Mouse (Mus musculus) intestine, embryonic 16.5 days (tissue): ENCODE measurements at regions not wholly inside any gene's neighbourhood (a gene's known extent, or its start where the extent isn't known, plus 50 kb on each side); places are given as distances from the start of the nearest gene placed in this dataset.

Experiments used
- ATAC-seq: fragments of 200-750 bp; cut with Nextera tagmentation; 2 replicates; pipeline ENCODE4 v1.8.0; 2017; ENCODE audit warnings: moderate TSS enrichment, moderate library complexity
- H3K27ac ChIP-seq: fragments of 300-500 bp; sonication (generic); 2 replicates; pipeline ENCODE4 v1.5.1; 2014; ENCODE audit warnings: mild to moderate bottlenecking, low read length
- H3K27me3 ChIP-seq: fragments of 300-500 bp; sonication (generic); replicated peaks from 2 replicates; pipeline ENCODE4 v1.6.1; 2014; ENCODE audit warnings: low read length, control low read depth, mixed read lengths; ENCODE audit not compliant: control insufficient read depth, insufficient read depth
- H3K36me3 ChIP-seq: fragments of 300-500 bp; sonication (generic); 2 replicates; pipeline ENCODE4 v1.6.1; 2014; ENCODE audit warnings: low read length, control low read depth; ENCODE audit not compliant: control insufficient read depth, insufficient read depth
- H3K4me1 ChIP-seq: fragments of 300-500 bp; sonication (generic); 2 replicates; pipeline ENCODE4 v1.6.1; 2014; ENCODE audit warnings: low read length, control low read depth, mixed read lengths; ENCODE audit not compliant: control insufficient read depth, insufficient read depth
- H3K4me2 ChIP-seq: fragments of 300-500 bp; sonication (generic); 2 replicates; pipeline ENCODE4 v1.6.1; 2014; ENCODE audit warnings: low read depth, low read length, control low read depth
- H3K4me3 ChIP-seq: fragments of 300-500 bp; sonication (generic); 2 replicates; pipeline ENCODE4 v1.5.1; 2014; ENCODE audit warnings: mild to moderate bottlenecking, low read length
- H3K9ac ChIP-seq: fragments of 300-500 bp; sonication (generic); 2 replicates; pipeline ENCODE4 v1.6.1; 2014; ENCODE audit warnings: low read depth, low read length
- H3K9me3 ChIP-seq: fragments of 300-500 bp; sonication (generic); 2 replicates; pipeline ENCODE4 v1.6.1; 2016; ENCODE audit warnings: low read length, control low read depth; ENCODE audit not compliant: control insufficient read depth
- WGBS: fragments of 180-500 bp; shearing (Covaris S2); extraction: QIAGEN DNeasy Blood & Tissue Kit; methylation state at CpG from one replicate; pipeline ENCODE4 v1.1.7; 2014; 5-methylcytosine and 5-hydroxymethylcytosine counted together

DNA sequence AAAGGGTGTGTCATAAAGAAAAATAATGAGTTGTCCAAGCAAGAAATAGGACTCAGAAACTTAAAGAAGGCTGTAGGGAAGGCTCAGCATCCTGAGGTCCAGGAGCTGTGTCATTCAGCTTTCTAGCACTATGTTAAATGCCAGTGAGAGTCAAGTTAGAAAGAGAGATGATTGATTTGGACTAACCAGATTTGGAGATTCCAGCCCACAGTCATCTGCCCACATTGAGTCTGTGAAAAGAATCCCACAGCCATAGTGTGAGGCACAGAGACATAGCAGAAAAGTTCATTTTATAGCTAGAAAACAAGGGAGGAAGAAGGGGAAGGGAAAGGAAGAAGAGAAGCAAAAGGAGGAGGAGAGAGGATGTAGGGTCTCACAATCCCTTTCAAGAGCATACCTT is 229.0 kb upstream of the Ntm start:
- no peaks in the 10 kb centered on the region for H3K9me3 ChIP-seq
- ATAC-seq, result no peak
- no peak overlapping the region for H3K9ac ChIP-seq
- no peaks in the 10 kb centered on the region for H3K4me1 ChIP-seq
- H3K4me3 ChIP-seq, result no peak overlapping the region
- H3K27me3 ChIP-seq, result no peaks in the 10 kb centered on the region
- no peak overlapping the region for H3K4me2 ChIP-seq
- no peaks in the 10 kb centered on the region for H3K36me3 ChIP-seq
- no peak overlapping the region for H3K27ac ChIP-seq

DNA sequence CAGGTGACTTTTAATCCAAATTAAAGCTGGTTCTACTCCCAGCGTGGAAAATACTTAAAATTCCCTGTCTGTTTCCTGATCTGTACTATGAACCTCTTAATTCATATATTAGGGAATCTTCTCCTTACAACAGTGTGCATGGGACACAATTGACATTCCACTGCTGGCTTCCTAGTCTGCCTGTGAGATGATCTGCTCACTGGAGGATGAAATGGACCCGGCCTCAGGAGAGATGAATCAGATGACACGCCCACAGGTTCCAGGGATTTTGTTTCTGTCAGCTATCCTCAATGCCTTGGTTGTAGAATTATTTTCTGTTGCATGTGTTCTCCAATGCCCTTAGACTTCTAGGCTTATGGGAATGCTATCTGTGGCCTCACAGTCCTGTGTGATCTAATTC is 231.9 kb upstream of the Ntm start:
- Histone ChIP-seq H3K4me1 (no peaks in the 10 kb centered on the region), H3K27ac (no peak overlapping the region), H3K9ac (no peak overlapping the region), H3K36me3 (no peaks in the 10 kb centered on the region), H3K27me3 (no peaks in the 10 kb centered on the region), H3K4me3 (no peak overlapping the region), H3K4me2 (no peak overlapping the region), H3K9me3 (no peaks in the 10 kb centered on the region)
- no peak for ATAC-seq
- 88% methylated on average over 3 of the region's 3 CpGs for WGBS

GRCm38 (mm10) chr9:30202411-30202810 is 224.5 kb upstream of the Snx19 start:
- ATAC-seq, result no peak
- Histone ChIP-seq H3K4me1 (no peaks in the 10 kb centered on the region), H3K27ac (no peak overlapping the region), H3K36me3 (no peaks in the 10 kb centered on the region), H3K4me3 (no peak overlapping the region), H3K4me2 (no peak overlapping the region), H3K9ac (no peak overlapping the region), H3K9me3 (no peaks in the 10 kb centered on the region), H3K27me3 (no peaks in the 10 kb centered on the region)
- WGBS, result 88% methylated on average over 3 of the region's 3 CpGs

- no peaks in the 10 kb centered on the region for H3K4me1 ChIP-seq
- no peak for ATAC-seq
- no peak overlapping the region for H3K4me2 ChIP-seq
- H3K27me3 ChIP-seq, result no peaks in the 10 kb centered on the region
- no peaks in the 10 kb centered on the region for H3K36me3 ChIP-seq
- no peak overlapping the region for H3K4me3 ChIP-seq
- H3K9ac ChIP-seq, result no peak overlapping the region
- no peaks in the 10 kb centered on the region for H3K9me3 ChIP-seq
- WGBS, result 86% methylated on average over 4 of the region's 4 CpGs
- no peak overlapping the region for H3K27ac ChIP-seq
These were observed 219.3 kb upstream of the Snx19 start for GRCm38 (mm10) chr9:30207631-30208030.

GRCm38 (mm10) chr9:30209806-30210205 is 217.1 kb upstream of the Snx19 start:
- Histone ChIP-seq H3K9me3 (no peaks in the 10 kb centered on the region), H3K4me1 (no peaks in the 10 kb centered on the region), H3K9ac (no peak overlapping the region), H3K27ac (no peak overlapping the region), H3K4me3 (no peak overlapping the region), H3K36me3 (no peaks in the 10 kb centered on the region), H3K4me2 (no peak overlapping the region), H3K27me3 (no peaks in the 10 kb centered on the region)
- WGBS, result 76% methylated on average over 1 of the region's 1 CpGs
- ATAC-seq, result no peak

DNA sequence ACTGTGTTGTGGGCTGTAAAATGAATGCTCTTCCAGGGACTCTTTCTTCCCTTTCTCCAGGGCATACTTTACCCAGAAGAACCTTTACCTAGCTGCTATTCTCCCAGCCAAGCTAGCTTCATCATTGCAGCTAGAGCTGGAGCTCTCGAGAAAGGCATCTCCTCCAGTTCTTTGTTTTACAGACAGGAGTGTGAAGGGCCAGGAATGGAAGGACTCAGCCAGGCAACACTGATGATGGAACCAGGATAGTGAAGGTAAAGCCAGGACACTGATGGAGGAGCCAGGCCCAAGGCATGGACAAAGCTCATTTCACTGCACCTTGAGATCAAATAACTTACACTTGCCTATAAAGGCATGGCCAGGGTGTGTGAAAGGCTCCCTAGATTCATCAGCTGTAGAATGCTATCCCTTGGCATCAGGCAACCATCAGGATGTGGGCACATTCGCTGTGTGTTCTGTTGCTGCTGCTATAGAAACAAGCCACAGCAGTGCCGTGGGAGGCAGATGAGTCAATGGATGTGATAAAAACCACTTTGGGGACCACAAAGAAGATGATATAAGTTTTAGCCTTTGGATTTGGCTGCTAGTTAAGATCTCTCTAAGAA is 214.3 kb upstream of the Snx19 start:
- H3K27ac ChIP-seq, result no peak overlapping the region
- no peak overlapping the region for H3K4me2 ChIP-seq
- no peak overlapping the region for H3K9ac ChIP-seq
- 77% methylated on average over 3 of the region's 3 CpGs for WGBS
- H3K4me3 ChIP-seq, result no peak overlapping the region
- H3K36me3 ChIP-seq, result no peaks in the 10 kb centered on the region
- no peaks in the 10 kb centered on the region for H3K4me1 ChIP-seq
- H3K27me3 ChIP-seq, result no peaks in the 10 kb centered on the region
- no peak for ATAC-seq
- no peaks in the 10 kb centered on the region for H3K9me3 ChIP-seq

DNA sequence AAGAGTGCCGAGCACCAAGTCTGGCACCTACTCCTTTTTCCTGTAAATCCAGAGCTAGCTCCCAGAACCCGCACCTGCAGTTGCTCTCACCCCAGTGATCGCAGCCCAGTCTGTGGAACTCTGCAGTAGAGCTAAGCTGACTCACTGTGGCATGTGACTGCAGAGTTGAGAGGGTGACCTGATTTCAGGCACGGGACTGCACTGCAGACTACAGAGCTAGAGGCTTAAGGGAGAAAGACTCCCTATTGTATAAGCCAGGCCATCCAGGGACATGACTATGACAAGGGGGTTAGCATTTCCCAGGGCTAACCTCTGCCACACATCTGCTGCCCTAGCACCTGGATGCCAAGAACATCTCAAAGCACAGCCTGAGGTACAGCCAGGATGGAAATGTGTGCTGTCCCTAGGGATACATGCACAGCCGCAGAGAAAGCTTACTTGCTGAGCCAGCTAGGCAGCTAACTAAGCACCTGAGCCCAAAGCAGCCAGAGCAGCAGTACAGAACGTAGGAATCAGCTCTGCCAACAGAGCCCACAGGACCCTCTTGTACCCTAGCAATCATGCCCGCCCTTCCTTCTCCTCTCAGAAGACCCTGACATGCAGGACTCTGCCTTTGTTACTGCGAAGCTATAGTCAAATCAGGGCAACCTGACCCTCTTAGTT is 192.3 kb upstream of the Snx19 start:
- no peak overlapping the region for H3K4me2 ChIP-seq
- 71% methylated on average over 8 of the region's 8 CpGs for WGBS
- no peak for ATAC-seq
- no peaks in the 10 kb centered on the region for H3K27me3 ChIP-seq
- H3K4me1 ChIP-seq, result no peaks in the 10 kb centered on the region
- no peak overlapping the region for H3K9ac ChIP-seq
- H3K4me3 ChIP-seq, result no peak overlapping the region
- H3K9me3 ChIP-seq, result no peaks in the 10 kb centered on the region
- H3K27ac ChIP-seq, result no peak overlapping the region
- no peaks in the 10 kb centered on the region for H3K36me3 ChIP-seq

GRCm38 (mm10) chr9:30235791-30236190 is 191.1 kb upstream of the Snx19 start:
- Histone ChIP-seq H3K4me3 (no peak overlapping the region), H3K27ac (no peak overlapping the region), H3K4me1 (no peaks in the 10 kb centered on the region), H3K27me3 (no peaks in the 10 kb centered on the region), H3K9me3 (no peaks in the 10 kb centered on the region), H3K9ac (no peak overlapping the region), H3K4me2 (no peak overlapping the region), H3K36me3 (no peaks in the 10 kb centered on the region)
- no peak for ATAC-seq
- WGBS, result 62% methylated on average over 3 of the region's 3 CpGs

DNA sequence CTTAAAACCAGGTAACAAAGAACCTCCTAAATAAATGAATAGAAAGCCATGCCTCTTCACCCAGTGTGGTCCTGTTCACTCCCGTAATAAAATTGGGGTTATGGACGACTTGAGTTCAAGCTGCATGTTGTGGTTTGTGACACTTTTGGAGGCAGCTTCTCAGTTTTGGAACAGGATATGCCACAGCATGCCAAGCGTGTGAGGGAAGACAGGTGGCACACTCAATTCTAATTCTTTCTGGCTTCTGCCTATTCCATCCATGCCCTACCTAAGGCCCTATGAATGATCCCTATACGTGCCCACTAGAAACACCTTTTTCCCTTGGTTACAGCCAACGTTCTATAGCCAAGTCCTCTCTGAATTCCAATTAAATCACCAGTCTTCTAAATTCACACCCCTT is 184.8 kb upstream of the Snx19 start:
- Histone ChIP-seq H3K27ac (no peak overlapping the region), H3K4me3 (no peak overlapping the region), H3K36me3 (no peaks in the 10 kb centered on the region), H3K9ac (no peak overlapping the region), H3K4me1 (no peaks in the 10 kb centered on the region), H3K27me3 (no peaks in the 10 kb centered on the region), H3K9me3 (no peaks in the 10 kb centered on the region), H3K4me2 (no peak overlapping the region)
- ATAC-seq, result no peak
- WGBS, result 83% methylated on average over 5 of the region's 5 CpGs
